Mouse (Mus musculus) forebrain, postnatal 0 days (tissue): Measurements from ENCODE around the gene Dnm1. TPM values are rescaled to one million over a fixed set of nuclear protein-coding genes. Genes with fewer than 3 reads are reported as not detected.

ENCODE experiments used
- ATAC-seq: fragments of 200-750 bp; cut with Nextera tagmentation; 2 replicates; pipeline ENCODE4 v1.8.0; 2017; ENCODE audit warnings: mild to moderate bottlenecking, moderate library complexity
- DNase-seq: peaks from one replicate; pipeline ENCODE4 v3.0.0-alpha.2; 2015
- H3K27ac ChIP-seq: fragments of 300-500 bp; sonication (generic); 2 replicates; pipeline ENCODE4 v1.5.1; 2014; ENCODE audit warnings: low read depth, mild to moderate bottlenecking, antibody characterized with exemption, low read length, moderate library complexity, mixed read lengths
- H3K27me3 ChIP-seq: fragments of 300-500 bp; sonication (generic); 2 replicates; pipeline ENCODE4 v1.6.1; 2014; ENCODE audit warnings: mild to moderate bottlenecking, low read length, mixed read lengths; ENCODE audit not compliant: insufficient read depth
- H3K36me3 ChIP-seq: fragments of 300-500 bp; sonication (generic); 2 replicates; pipeline ENCODE4 v1.6.1; 2014; ENCODE audit warnings: mild to moderate bottlenecking, moderate library complexity; ENCODE audit not compliant: insufficient read depth
- H3K4me1 ChIP-seq: fragments of 300-500 bp; sonication (generic); 2 replicates; pipeline ENCODE4 v1.6.1; 2014; ENCODE audit warnings: antibody characterized with exemption; ENCODE audit not compliant: insufficient read depth
- H3K4me2 ChIP-seq: fragments of 300-500 bp; sonication (generic); 2 replicates; pipeline ENCODE4 v1.6.1; 2014; ENCODE audit warnings: low read depth, mild to moderate bottlenecking, moderate library complexity
- H3K4me3 ChIP-seq: fragments of 300-500 bp; sonication (generic); 2 replicates; pipeline ENCODE4 v1.5.1; 2014; ENCODE audit warnings: low read depth, low read length, mixed read lengths
- H3K9ac ChIP-seq: fragments of 300-500 bp; sonication (generic); 2 replicates; pipeline ENCODE4 v1.6.1; 2014; ENCODE audit warnings: mild to moderate bottlenecking
- H3K9me3 ChIP-seq: fragments of 300-500 bp; sonication (generic); 2 replicates; pipeline ENCODE4 v1.6.1; 2016; ENCODE audit warnings: low read length
- CTCF ChIP-seq: sonication (generic); IDR thresholded peaks from 2 replicates; pipeline ENCODE4 v1.5.1; 2016; ENCODE audit warnings: antibody characterized with exemption, control low read depth, low read depth
- WGBS: fragments of 180-500 bp; shearing (Covaris S2); extraction: QIAGEN DNeasy Blood & Tissue Kit; methylation state at CpG from one replicate; pipeline ENCODE4 v1.1.7; 2014; 5-methylcytosine and 5-hydroxymethylcytosine counted together
- polyA plus RNA-seq: library from polyadenylated mRNA; unstranded; fragments of >200 nt; fragmentation: Nextera tagmentation; extraction: Ambion mirVana; gene quantifications from 2 replicates; pipeline ENCODE4 v1.2.1, GENCODE M21; 2015
- total RNA-seq: library from RNA; depleted of rRNA; stranded (reverse); fragments of >200 nt; gene quantifications from 2 replicates; pipeline ENCODE4 v1.2.3, GENCODE M21; 2014

The Dnm1 gene
- total and polyA plus RNA-seq, 2 experiments from 2014 or later: 71.6 to 106 TPM

DNA sequence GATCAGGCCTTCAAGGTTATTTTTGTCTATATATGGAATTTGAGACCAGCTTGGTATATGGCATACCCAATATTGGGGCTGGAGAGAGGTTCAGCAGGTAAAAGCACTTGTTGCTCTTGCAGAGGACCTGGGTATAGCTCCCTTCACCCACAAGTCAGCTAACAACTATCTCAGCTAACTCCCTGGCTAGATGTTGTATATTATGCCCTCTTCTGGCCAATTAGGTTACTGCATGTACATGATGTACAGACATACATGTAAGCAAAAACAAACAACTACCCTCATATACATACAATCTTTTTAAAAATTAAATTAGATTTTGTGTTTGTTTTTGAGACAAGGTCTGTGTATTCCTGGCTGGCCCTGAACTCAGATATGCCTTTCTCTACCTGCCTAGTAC, 63.6 kb downstream of the Dnm1 start:
- Histone ChIP-seq H3K4me2 (peak overlapping the region; percentile 63; the same call in 1 of the 2 replicates), H3K4me3 (no peak overlapping the region), H3K36me3 (peaks cover 12% of the 10 kb centered on the region), H3K9ac (no peak overlapping the region), H3K27ac (no peak overlapping the region), H3K9me3 (no peaks in the 10 kb centered on the region), H3K4me1 (peaks cover 20% of the 10 kb centered on the region), H3K27me3 (no peaks in the 10 kb centered on the region)
- peak; percentile 58 for TF ChIP-seq CTCF
- DNase-seq (no peak), ATAC-seq (no peak)

DNA sequence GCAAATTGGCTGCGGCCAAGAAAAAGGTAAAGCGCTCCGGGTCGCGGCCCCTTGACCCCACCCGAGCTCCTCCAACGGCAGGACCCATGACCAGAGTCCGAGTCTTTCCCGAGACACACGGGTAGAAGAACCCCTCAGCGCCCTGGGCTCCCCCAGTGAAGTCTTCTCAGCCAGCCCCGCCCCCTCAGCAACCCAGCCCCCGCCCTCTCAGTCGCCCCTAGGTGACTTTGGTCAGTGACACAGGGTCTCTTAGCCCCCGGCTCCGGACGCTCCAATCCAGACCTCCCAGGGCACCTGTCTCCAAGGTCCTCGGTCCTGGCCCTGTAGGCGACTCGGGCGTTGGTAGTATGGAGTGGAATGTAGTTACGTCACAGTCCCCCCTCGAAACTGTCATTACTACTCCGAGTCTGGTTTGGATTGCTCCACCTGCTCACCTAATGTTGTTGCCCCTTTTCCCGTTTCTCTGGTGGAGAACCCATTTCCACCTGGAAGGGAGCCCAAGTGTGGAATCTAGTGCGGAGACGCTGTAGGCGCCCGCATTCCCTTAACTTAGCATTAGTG, 64.7 kb downstream of the Dnm1 start:
- Histone ChIP-seq H3K27ac (peak overlapping the region; percentile 78), H3K4me2 (peak overlapping the region; percentile 63), H3K27me3 (no peaks in the 10 kb centered on the region), H3K4me3 (peak overlapping the region; percentile 85), H3K4me1 (peaks cover 20% of the 10 kb centered on the region), H3K9me3 (no peaks in the 10 kb centered on the region), H3K9ac (peak overlapping the region; percentile 80), H3K36me3 (peaks cover 17% of the 10 kb centered on the region)
- WGBS: 2% methylated on average over 28 of the region's 29 CpGs
- peak; percentile 47 for DNase-seq
- ATAC-seq: peak; percentile 18
- no peak for TF ChIP-seq CTCF

DNA sequence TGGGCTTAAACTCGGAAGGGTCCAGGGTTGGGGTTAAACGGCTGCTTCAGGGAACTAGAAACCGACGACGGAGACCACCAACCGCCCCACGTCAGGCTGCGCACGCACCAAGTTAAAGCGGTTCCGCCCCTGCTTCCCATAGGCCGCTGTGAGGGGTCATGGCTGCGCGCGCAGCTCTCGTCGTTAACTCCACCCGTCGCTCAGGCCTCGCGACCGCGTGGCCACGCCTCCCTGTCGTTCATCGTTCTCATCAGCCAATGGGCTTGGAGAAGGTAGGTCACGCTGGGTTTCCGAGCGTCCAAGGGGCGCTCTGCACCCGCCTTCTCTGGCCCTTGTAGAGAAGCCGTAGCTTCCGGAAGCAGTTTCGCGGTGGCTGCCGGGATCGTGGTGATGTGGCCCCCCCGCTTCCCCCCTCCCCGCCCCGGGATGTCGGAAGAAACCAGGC, 65.2 kb downstream of the Dnm1 start, which contains the start of gene Swi5:
TSS of gene Swi5 (minus strand) at position 153 of the 445 bp plus-strand sequence.
- no peaks in the 10 kb centered on the region for H3K9me3 ChIP-seq

DNA sequence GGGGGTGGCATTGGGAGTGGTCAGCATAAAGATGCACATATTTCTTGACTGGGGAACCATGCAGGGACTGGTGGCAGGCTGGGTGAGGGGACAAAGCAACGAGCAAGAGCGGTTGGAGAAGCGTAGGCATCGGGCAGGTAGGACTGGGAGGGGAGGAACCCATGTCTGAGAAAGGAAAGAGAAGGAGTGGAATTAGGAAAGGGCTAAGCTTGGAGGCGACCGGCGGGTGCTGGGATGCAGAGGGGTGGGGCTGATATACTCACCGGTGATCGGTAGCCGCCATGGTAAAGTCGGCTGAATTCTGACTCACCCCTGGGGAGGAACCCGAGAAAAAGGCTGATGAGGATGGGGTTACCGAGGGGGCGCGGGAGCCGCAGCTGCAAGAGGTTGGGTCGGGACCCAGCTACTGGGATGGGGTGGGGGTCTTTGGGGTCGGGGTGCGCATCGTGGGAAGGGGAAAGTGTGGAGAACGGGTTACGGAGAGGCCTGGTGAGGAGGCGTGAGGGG, 65.8 kb downstream of the Dnm1 start, which contains the start of gene Golga2:
TSS of gene Golga2 (plus strand) at position 51 of the 507 bp plus-strand sequence.
- peak within 1 kb of the TSS; percentile 85 for H3K9ac ChIP-seq
- peak within 1 kb of the TSS; percentile 83 for H3K27ac ChIP-seq
- no peak for DNase-seq
- ATAC-seq: peak; percentile 25
- no peak for TF ChIP-seq CTCF
- H3K4me3 ChIP-seq: peak within 1 kb of the TSS; percentile 85
- peaks cover 18% of the 10 kb centered on the region; the same call in 1 of the 2 replicates for H3K36me3 ChIP-seq
- no peaks in the 10 kb centered on the region for H3K9me3 ChIP-seq
- H3K27me3 ChIP-seq: no peaks in the 10 kb centered on the region
- peak within 1 kb of the TSS; percentile 93 for H3K4me2 ChIP-seq
- H3K4me1 ChIP-seq: peaks cover 20% of the 10 kb centered on the region
- WGBS: 3% methylated on average over 23 of the region's 23 CpGs

More for the DNA sequence above, 65.2 kb downstream of the Dnm1 start, which contains the start of gene Swi5:
- peaks cover 20% of the 10 kb centered on the region for H3K4me1 ChIP-seq
- peak within 1 kb of the TSS; percentile 93 for H3K4me2 ChIP-seq
- ATAC-seq: peak; percentile 99
- peak within 1 kb of the TSS; percentile 85 for H3K4me3 ChIP-seq
- H3K36me3 ChIP-seq: peaks cover 15% of the 10 kb centered on the region
- no peak for TF ChIP-seq CTCF
- H3K9ac ChIP-seq: peak within 1 kb of the TSS; percentile 85
- H3K27me3 ChIP-seq: no peaks in the 10 kb centered on the region
- peak; percentile 100 for DNase-seq
- H3K27ac ChIP-seq: peak within 1 kb of the TSS; percentile 83
- WGBS: 0% methylated on average over 40 of the region's 41 CpGs

DNA sequence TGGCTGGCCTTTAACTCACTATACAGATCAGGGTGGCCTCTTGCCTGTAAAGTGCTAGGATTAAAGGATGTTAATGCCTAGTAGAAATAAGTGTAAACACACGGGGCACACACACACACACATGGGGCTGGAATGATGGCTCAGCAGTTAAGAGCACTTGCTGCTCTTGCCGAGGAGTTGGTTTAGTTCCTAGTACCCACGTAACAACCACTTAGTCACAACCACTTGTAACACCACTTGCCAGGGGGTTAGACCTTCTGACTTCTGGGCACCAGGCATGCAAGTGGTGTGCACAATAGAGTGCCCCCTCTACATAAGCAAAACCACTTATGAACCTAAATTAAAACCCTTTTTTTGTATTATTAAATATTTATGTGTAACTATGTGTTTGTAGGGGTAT, 69.2 kb downstream of the Dnm1 start:
- no peak for TF ChIP-seq CTCF
- Histone ChIP-seq H3K36me3 (peaks cover 41% of the 10 kb centered on the region), H3K4me3 (no peak overlapping the region), H3K27ac (no peak overlapping the region), H3K27me3 (no peaks in the 10 kb centered on the region), H3K9me3 (no peaks in the 10 kb centered on the region), H3K9ac (no peak overlapping the region), H3K4me2 (no peak overlapping the region), H3K4me1 (peaks cover 14% of the 10 kb centered on the region)
- ATAC-seq: no peak
- no peak for DNase-seq
- WGBS: 93% methylated on average over 3 of the region's 3 CpGs

DNA sequence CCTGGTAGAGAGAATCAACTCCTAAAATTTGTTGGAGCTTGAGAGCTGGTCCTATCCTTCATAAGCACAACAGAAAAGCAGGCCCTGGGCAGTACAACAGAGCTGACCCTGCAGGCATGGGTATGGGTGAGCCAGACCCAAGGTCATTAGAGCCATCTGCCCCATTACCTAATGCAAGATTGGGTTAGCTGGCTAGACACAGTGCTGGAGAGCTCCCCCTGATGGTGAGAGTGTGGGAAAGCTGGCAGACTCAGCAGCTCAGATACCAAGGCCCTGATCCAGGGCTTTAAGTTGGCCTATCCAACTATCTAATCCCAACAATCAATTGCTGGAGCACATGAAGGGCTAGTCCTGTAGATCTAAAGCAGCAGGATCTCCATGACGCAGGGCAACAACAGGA, 70.4 kb downstream of the Dnm1 start:
- H3K9me3 ChIP-seq: no peaks in the 10 kb centered on the region
- no peaks in the 10 kb centered on the region for H3K27me3 ChIP-seq
- WGBS: 90% methylated on average over 1 of the region's 1 CpGs
- no peak overlapping the region for H3K4me3 ChIP-seq
- peak; percentile 64 for TF ChIP-seq CTCF
- H3K36me3 ChIP-seq: peaks cover 53% of the 10 kb centered on the region
- no peak overlapping the region for H3K4me2 ChIP-seq
- no peak overlapping the region for H3K9ac ChIP-seq
- no peak overlapping the region for H3K27ac ChIP-seq
- DNase-seq: peak; percentile 28
- no peak for ATAC-seq
- peaks cover 10% of the 10 kb centered on the region for H3K4me1 ChIP-seq

DNA sequence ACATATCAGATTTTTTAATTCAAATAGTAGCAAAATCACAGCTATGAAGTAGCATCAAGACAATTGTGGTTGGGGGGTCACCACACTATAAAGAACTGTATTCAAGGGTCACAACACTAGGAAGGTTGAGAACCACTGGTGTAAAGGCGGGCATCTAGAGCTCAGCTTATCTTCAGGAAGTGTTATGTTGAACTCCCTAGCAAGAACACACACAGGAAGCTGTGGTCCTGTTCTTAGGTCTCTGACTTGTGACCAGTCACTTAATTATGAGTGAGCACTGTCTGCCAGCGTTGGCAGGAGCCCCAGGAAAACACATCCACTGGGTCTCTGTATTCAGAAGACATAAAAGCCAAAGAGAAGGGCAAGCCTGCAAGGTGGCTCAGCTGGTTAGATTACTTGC, 70.8 kb downstream of the Dnm1 start:
- Histone ChIP-seq H3K27ac (no peak overlapping the region), H3K27me3 (no peaks in the 10 kb centered on the region), H3K9me3 (no peaks in the 10 kb centered on the region), H3K9ac (no peak overlapping the region), H3K4me1 (peaks cover 9% of the 10 kb centered on the region), H3K36me3 (peaks cover 56% of the 10 kb centered on the region), H3K4me3 (no peak overlapping the region), H3K4me2 (no peak overlapping the region)
- no peak for DNase-seq
- TF ChIP-seq CTCF: no peak
- WGBS: 93% methylated on average over 2 of the region's 2 CpGs
- ATAC-seq: no peak
